Mouse (Mus musculus): ENCODE results near the gene Myom3. TPM values are rescaled to one million over a fixed set of nuclear protein-coding genes. Genes with fewer than 3 reads are reported as not detected.

Myom3 gene
- total RNA-seq, 2 experiments from 2014 or later, result 107 to 112 TPM

DNA sequence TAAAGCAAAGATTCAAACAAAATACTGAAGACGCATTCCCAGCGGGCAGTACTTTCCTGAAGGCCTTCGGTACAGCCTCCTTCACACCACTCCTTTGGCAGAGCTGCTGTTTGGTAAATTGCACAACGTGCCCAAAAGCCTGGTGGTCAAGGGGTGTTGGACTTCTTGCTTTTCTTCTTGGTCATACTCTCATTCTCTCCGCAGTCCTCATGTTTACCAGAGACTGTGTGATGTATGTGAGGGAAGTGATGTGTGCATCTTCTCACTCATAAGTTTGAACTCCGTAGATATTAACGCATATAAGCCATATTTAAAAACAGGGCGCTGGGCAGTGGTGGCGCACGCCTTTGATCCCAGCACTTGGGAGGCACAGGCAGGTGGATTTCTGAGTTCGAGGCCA is 95.1 kb downstream of the Myom3 start:
- DNase-seq (ENCODE audit: low spot score in 2 of 2), result no peak

GRCm38 (mm10) chr4:135855080-135855479 is 95.6 kb downstream of the Myom3 start:
- no peak for DNase-seq (ENCODE audit: low spot score in 2 of 2)

GRCm38 (mm10) chr4:135855536-135856222 is 96.2 kb downstream of the Myom3 start, which contains the start of gene Srsf10:
Gene Srsf10, plus strand, starts transcription at chr4:135855747.
- peak; percentile 95 to 97 for DNase-seq (ENCODE audit: low spot score in 2 of 2)

DNA sequence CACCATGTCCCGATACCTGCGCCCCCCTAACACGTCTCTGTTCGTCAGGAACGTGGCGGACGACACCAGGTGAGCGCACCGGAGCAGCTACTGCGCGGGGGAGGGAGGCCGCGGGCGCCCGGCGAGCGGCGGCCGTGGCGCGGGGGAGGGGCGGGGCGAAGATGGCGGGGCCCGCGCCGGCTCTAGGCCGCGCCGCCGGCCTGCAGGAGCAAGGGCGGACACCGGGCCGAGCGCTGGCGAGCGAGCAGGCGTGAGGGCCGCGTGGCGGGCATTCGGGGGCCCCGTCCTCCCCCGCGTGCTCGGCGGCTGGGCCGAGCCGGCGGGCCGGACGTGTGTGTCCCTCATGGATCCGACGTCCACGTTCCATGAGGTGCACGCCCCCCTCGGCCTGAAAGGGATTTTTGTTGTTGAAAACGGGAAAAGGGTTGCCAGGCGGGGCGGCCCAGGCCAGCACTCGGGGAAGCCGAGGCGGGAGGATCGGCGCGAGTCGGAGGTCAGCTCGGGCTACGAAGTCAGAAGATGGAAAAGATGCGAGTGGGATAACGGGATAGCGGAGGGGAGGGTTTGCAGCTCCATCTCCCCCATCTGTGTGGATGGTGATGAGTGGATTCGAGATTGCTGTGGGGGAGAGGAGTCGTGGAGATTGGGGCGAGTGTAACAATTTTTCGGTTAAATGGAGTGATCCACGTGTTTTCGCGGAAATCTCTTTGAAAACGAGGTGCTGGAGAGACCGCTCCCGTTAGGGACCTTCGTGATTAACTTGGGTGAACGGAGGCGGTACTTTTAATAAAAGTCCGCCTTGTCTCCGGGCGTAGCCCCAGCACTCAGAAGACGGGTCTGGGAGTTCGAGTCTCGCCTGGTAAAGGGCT is 96.9 kb downstream of the Myom3 start:
- DNase-seq (ENCODE audit: low spot score in 2 of 2), result peak; percentile 66 to 81

DNA sequence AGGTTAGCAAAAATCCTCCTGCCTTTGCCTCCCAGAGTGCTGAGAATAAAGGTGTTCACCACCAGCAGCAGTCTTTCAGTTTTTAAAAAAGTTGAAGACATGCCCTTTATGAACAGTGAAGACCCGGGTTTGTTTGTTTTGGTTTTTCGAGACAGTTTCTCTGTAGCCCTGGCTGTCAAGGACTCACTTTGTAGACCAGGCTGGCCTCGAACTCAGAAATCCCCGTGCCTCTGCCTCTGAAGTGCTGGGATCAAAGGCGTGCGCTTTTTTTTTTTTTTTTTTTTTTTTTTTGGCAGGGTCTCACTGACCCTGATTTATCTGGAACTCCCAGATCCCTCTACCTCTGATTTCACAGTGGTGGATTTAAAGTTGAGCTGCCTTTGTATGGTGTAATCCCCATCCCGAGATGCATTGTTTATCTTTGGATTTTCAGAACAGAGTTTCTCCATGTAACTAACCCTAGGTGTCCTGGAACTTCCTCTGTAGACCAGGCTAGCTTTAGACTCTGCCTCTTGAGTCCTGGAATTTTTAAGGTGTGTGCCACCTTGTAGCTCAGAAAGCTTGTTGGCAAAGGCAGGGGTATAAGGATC is 98.2 kb downstream of the Myom3 start:
- no peak for DNase-seq (ENCODE audit: low spot score in 2 of 2)

Other genes starting within 250 kb of the Myom3 start
- under 1 TPM; 0.10 to 0.18 TPM for gene Grhl3, start 186.1 kb upstream of the Myom3 start, total RNA-seq (2021)
- gene Ifnlr1, start 73.4 kb upstream of the Myom3 start, total RNA-seq (2021), result under 1 TPM; 0.16 to 0.17 TPM
- under 1 TPM in 1 of 2 experiments, not detected in 1; 0.20 TPM for gene Il22ra1, start 31.5 kb upstream of the Myom3 start, total RNA-seq (2021)
- gene Srsf10, start 96.0 kb downstream of the Myom3 start, total RNA-seq (2021), result 10 to 100 TPM; 61.0 to 86.0 TPM
- 10 to 100 TPM; 76.6 to 91.3 TPM for gene Pnrc2, start 114.1 kb downstream of the Myom3 start, total RNA-seq (2021)
- under 1 TPM; 0.65 to 0.78 TPM for gene Cnr2, start 135.7 kb downstream of the Myom3 start, total RNA-seq (2021)
- 10 to 100 TPM; 46.6 to 46.7 TPM for gene Fuca1, start 161.0 kb downstream of the Myom3 start, total RNA-seq (2021)
- gene Hmgcl, start 186.7 kb downstream of the Myom3 start, total RNA-seq (2021), result 10 to 100 TPM; 46.6 to 47.7 TPM
- gene Gale, start 204.0 kb downstream of the Myom3 start, total RNA-seq (2021), result 1 to 10 TPM; 7.1 to 7.7 TPM
- gene Lypla2, start 212.9 kb downstream of the Myom3 start, total RNA-seq (2021), result 10 to 100 TPM; 36.5 to 39.6 TPM
- gene Pithd1, start 227.5 kb downstream of the Myom3 start, total RNA-seq (2021), result 10 to 100 TPM; 23.6 to 26.2 TPM